Mouse (Mus musculus): ENCODE results near the gene Ugt1a8. TPM values are rescaled to one million over a fixed set of nuclear protein-coding genes. Genes with fewer than 3 reads are reported as not detected.
A peak's percentile ranks its signal among the peaks of the same experiment; 100 is the strongest.

The Ugt1a8 gene
- total and polyA plus RNA-seq, 3 experiments, result not detected

DNA sequence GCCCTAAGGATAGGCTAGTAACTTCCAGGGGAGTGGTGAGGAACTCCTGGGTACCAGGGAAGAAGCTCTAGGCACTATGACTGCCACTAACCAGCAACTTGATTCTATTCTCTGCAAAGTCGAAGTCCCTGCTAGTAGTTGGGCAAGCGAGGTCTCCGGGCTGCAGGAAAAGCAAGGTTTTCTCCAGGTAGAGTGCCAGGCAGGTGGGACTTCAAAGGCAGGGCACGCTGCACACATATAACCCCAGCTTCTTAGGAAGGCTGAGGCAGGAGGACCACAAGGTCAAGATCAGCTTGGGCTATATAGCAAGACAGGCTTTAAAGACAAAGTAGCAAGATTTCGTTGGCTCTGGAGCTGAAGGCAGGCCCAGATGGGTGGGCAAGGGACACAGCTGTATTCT is 176.2 kb downstream of the Ugt1a8 start:
- H3K9me3 ChIP-seq (replicated peaks), result no peaks in the 10 kb centered on the region
- H3K4me3 ChIP-seq (ENCODE audit: low read depth, low read length), result no peak overlapping the region
- peaks cover 98% of the 10 kb centered on the region for H3K36me3 ChIP-seq (replicated peaks)
- DNase-seq (ENCODE audit: low spot score) (no peak), ATAC-seq (ENCODE audit: extremely low read depth, insufficient number of reproducible peaks, low FRiP score, poor library complexity, severe bottlenecking) (no peak)
- H3K4me1 ChIP-seq (ENCODE audit: insufficient read depth, low read depth, low read length), result peaks cover 22% of the 10 kb centered on the region
- no peak for TF ChIP-seq GATA1 (IDR thresholded peaks at IDR 0.05; ENCODE audit: borderline replicate concordance, low read length)
- TF ChIP-seq GATA2 (IDR thresholded peaks at IDR 0.05; ENCODE audit: borderline replicate concordance, low read depth, low read length), result no peak
- TF ChIP-seq CTCF (IDR thresholded peaks at IDR 0.05; ENCODE audit: low read depth, low read length), result no peak
- TF ChIP-seq POLR2AphosphoS5 (IDR thresholded peaks at IDR 0.05; ENCODE audit: insufficient replicate concordance, low read depth, low read length), result no peak; the same call in 1 of the 2 replicates
- no peak for TF ChIP-seq TAL1 (conservative IDR thresholded peaks at IDR 0.05; ENCODE audit: low read depth, low read length)
- no peaks in the 10 kb centered on the region for H3K27me3 ChIP-seq (ENCODE audit: insufficient read depth, low read length)

- Histone ChIP-seq H3K27me3 (ENCODE audit: insufficient read depth, low read length) (no peaks in the 10 kb centered on the region), H3K4me1 (ENCODE audit: insufficient read depth, low read depth, low read length) (peaks cover 24% of the 10 kb centered on the region), H3K36me3 (replicated peaks) (peaks cover 100% of the 10 kb centered on the region), H3K9me3 (replicated peaks) (no peaks in the 10 kb centered on the region), H3K4me3 (ENCODE audit: low read depth, low read length) (no peak overlapping the region)
- DNase-seq (ENCODE audit: low spot score), result no peak
- no peak for ATAC-seq (ENCODE audit: extremely low read depth, insufficient number of reproducible peaks, low FRiP score, poor library complexity, severe bottlenecking)
- no peak for TF ChIP-seq CTCF (IDR thresholded peaks at IDR 0.05; ENCODE audit: low read depth, low read length)
- TF ChIP-seq POLR2AphosphoS5 (IDR thresholded peaks at IDR 0.05; ENCODE audit: insufficient replicate concordance, low read depth, low read length), result no peak
- TF ChIP-seq GATA2 (IDR thresholded peaks at IDR 0.05; ENCODE audit: borderline replicate concordance, low read depth, low read length), result no peak
- no peak for TF ChIP-seq TAL1 (conservative IDR thresholded peaks at IDR 0.05; ENCODE audit: low read depth, low read length)
Observed at GRCm38 (mm10) chr1:88264237-88264868, 176.7 kb downstream of the Ugt1a8 start.

DNA sequence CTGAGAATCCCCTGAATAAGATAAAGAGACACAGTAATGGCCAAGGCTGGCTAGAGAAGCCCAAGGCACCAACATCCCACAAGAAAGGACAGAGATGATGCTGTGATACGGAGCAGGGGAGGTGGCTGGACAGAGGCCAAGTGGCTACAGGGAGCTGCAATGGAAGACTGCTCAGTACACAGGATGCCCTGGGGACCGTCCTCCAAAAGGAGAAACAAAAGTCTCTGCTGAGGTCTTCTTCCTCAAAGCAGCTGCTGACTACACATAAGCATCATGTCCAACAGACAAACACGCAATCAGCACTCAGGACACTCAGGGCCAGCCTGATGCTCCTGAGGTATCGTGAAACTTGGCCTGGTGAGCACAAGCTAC is 177.2 kb downstream of the Ugt1a8 start:
- DNase-seq (ENCODE audit: low spot score) (no peak), ATAC-seq (ENCODE audit: extremely low read depth, insufficient number of reproducible peaks, low FRiP score, poor library complexity, severe bottlenecking) (no peak)
- no peak overlapping the region for H3K4me3 ChIP-seq (ENCODE audit: low read depth, low read length)
- H3K4me1 ChIP-seq (ENCODE audit: insufficient read depth, low read depth, low read length), result peaks cover 25% of the 10 kb centered on the region
- no peaks in the 10 kb centered on the region for H3K9me3 ChIP-seq (replicated peaks)
- TF ChIP-seq POLR2AphosphoS5 (IDR thresholded peaks at IDR 0.05; ENCODE audit: insufficient replicate concordance, low read depth, low read length), result no peak
- no peak for TF ChIP-seq CTCF (IDR thresholded peaks at IDR 0.05; ENCODE audit: low read depth, low read length)
- no peak for TF ChIP-seq GATA1 (IDR thresholded peaks at IDR 0.05; ENCODE audit: borderline replicate concordance, low read length)
- no peak for TF ChIP-seq TAL1 (conservative IDR thresholded peaks at IDR 0.05; ENCODE audit: low read depth, low read length)
- TF ChIP-seq GATA2 (IDR thresholded peaks at IDR 0.05; ENCODE audit: borderline replicate concordance, low read depth, low read length), result no peak
- H3K27me3 ChIP-seq (ENCODE audit: insufficient read depth, low read length), result no peaks in the 10 kb centered on the region
- peaks cover 100% of the 10 kb centered on the region for H3K36me3 ChIP-seq (replicated peaks)

DNA sequence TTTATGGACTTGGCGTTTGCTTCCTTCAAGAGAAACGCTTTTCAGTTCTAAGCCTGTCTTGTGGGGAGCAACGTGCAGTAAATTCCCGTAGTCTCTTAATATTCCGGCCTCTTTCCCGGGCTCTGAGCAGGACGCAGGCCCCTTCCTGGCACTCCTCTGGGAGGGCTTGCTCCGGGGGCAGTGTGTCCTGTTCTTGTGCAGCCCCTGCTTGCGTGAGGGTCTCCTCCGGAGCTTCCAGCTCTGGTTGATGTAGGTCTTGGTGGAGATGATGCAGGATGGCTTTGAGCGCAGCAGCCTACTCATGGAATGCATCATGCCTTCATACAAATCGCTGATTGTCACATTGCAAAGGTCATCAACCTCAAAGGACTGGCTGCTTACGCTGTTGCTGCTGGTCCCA is 178.5 kb downstream of the Ugt1a8 start:
- H3K4me1 ChIP-seq (ENCODE audit: insufficient read depth, low read depth, low read length), result peaks cover 25% of the 10 kb centered on the region
- no peak for TF ChIP-seq GATA1 (IDR thresholded peaks at IDR 0.05; ENCODE audit: borderline replicate concordance, low read length)
- TF ChIP-seq CTCF (IDR thresholded peaks at IDR 0.05; ENCODE audit: low read depth, low read length), result 0 out of 2 replicates have a peak, but pooled peaks have one; percentile 7
- peak; percentile 61; the same call in 1 of the 2 replicates for TF ChIP-seq POLR2AphosphoS5 (IDR thresholded peaks at IDR 0.05; ENCODE audit: insufficient replicate concordance, low read depth, low read length)
- ATAC-seq (ENCODE audit: extremely low read depth, insufficient number of reproducible peaks, low FRiP score, poor library complexity, severe bottlenecking), result no peak
- H3K27me3 ChIP-seq (ENCODE audit: insufficient read depth, low read length), result no peaks in the 10 kb centered on the region
- DNase-seq (ENCODE audit: low spot score), result no peak
- no peak overlapping the region for H3K4me3 ChIP-seq (ENCODE audit: low read depth, low read length)
- no peaks in the 10 kb centered on the region for H3K9me3 ChIP-seq (replicated peaks)
- H3K36me3 ChIP-seq (replicated peaks), result peaks cover 97% of the 10 kb centered on the region

GRCm38 (mm10) chr1:88267489-88267888 is 179.9 kb downstream of the Ugt1a8 start:
- DNase-seq (ENCODE audit: low spot score), result no peak
- Histone ChIP-seq H3K4me1 (ENCODE audit: insufficient read depth, low read depth, low read length) (peaks cover 17% of the 10 kb centered on the region; the same call in 1 of the 2 replicates), H3K27me3 (ENCODE audit: insufficient read depth, low read length) (no peaks in the 10 kb centered on the region), H3K9me3 (replicated peaks) (no peaks in the 10 kb centered on the region; the same call in 1 of the 2 replicates), H3K4me3 (ENCODE audit: low read depth, low read length) (no peak overlapping the region), H3K36me3 (replicated peaks) (peaks cover 97% of the 10 kb centered on the region)
- TF ChIP-seq TAL1 (conservative IDR thresholded peaks at IDR 0.05; ENCODE audit: low read depth, low read length) (no peak), POLR2AphosphoS5 (IDR thresholded peaks at IDR 0.05; ENCODE audit: insufficient replicate concordance, low read depth, low read length) (peak; percentile 29), CTCF (IDR thresholded peaks at IDR 0.05; ENCODE audit: low read depth, low read length) (no peak), GATA1 (IDR thresholded peaks at IDR 0.05; ENCODE audit: borderline replicate concordance, low read length) (no peak)
- ATAC-seq (ENCODE audit: extremely low read depth, insufficient number of reproducible peaks, low FRiP score, poor library complexity, severe bottlenecking), result no peak

DNA sequence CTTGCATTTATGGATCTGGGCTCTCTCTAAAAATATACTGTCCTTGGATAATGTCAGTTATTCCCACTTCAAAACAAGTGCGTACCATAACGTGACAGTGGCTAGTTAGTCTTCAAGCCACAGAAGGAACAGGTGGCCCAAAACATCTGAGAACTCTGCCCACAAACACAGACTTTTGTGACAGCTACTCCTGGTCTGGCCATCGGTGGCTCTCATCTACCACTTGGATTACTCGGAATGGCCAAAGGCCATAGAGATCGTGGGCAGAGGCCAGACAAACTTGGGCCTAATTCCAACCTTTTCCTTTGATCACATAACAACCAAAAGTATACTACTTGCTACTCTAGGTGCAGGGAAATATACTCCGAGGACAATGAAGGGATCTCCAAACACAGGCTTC is 180.5 kb downstream of the Ugt1a8 start:
- Histone ChIP-seq H3K36me3 (replicated peaks) (peaks cover 97% of the 10 kb centered on the region), H3K4me1 (ENCODE audit: insufficient read depth, low read depth, low read length) (peaks cover 12% of the 10 kb centered on the region; the same call in 1 of the 2 replicates), H3K27me3 (ENCODE audit: insufficient read depth, low read length) (no peaks in the 10 kb centered on the region), H3K4me3 (ENCODE audit: low read depth, low read length) (no peak overlapping the region), H3K9me3 (replicated peaks) (no peaks in the 10 kb centered on the region; the same call in 1 of the 2 replicates)
- no peak for TF ChIP-seq GATA2 (IDR thresholded peaks at IDR 0.05; ENCODE audit: borderline replicate concordance, low read depth, low read length)
- TF ChIP-seq CTCF (IDR thresholded peaks at IDR 0.05; ENCODE audit: low read depth, low read length), result no peak
- TF ChIP-seq GATA1 (IDR thresholded peaks at IDR 0.05; ENCODE audit: borderline replicate concordance, low read length), result no peak
- TF ChIP-seq TAL1 (conservative IDR thresholded peaks at IDR 0.05; ENCODE audit: low read depth, low read length), result no peak
- TF ChIP-seq POLR2AphosphoS5 (IDR thresholded peaks at IDR 0.05; ENCODE audit: insufficient replicate concordance, low read depth, low read length), result no peak; the same call in 1 of the 2 replicates
- no peak for ATAC-seq (ENCODE audit: extremely low read depth, insufficient number of reproducible peaks, low FRiP score, poor library complexity, severe bottlenecking)
- no peak for DNase-seq (ENCODE audit: low spot score)

Other genes with a start within 250 kb of the Ugt1a8 start
- gene Dgkd, start 234.5 kb upstream of the Ugt1a8 start, total RNA-seq (2014; fragmentation: Nextera tagmentation), result 58.8 and 61.5 TPM in 2 replicates
- 57.3 and 60.6 TPM in 2 replicates for gene Dgkd, start 234.5 kb upstream of the Ugt1a8 start, total RNA-seq (2017)
- 15.2 and 20.2 TPM in 2 replicates for gene Dgkd, start 234.5 kb upstream of the Ugt1a8 start, polyA plus RNA-seq (2012)
- 104 and 109 TPM in 2 replicates for gene Usp40, start 79.3 kb upstream of the Ugt1a8 start, total RNA-seq (2014; fragmentation: Nextera tagmentation)
- gene Usp40, start 79.3 kb upstream of the Ugt1a8 start, total RNA-seq (2017), result 43.5 and 43.7 TPM in 2 replicates
- 2.4 and 4.2 TPM in 2 replicates for gene Usp40, start 79.3 kb upstream of the Ugt1a8 start, polyA plus RNA-seq (2012)
- not detected in 2 replicates for gene Ugt1a10, start 32.4 kb upstream of the Ugt1a8 start, total RNA-seq (2014; fragmentation: Nextera tagmentation)
- 0.05 TPM in 1 of 2 replicates, not detected in the other for gene Ugt1a10, start 32.4 kb upstream of the Ugt1a8 start, total RNA-seq (2017)
- gene Ugt1a10, start 32.4 kb upstream of the Ugt1a8 start, polyA plus RNA-seq (2012), result not detected in 2 replicates
- not detected in 2 replicates for gene Ugt1a9, start 17.0 kb upstream of the Ugt1a8 start, total RNA-seq (2014; fragmentation: Nextera tagmentation)
- gene Ugt1a9, start 17.0 kb upstream of the Ugt1a8 start, total RNA-seq (2017), result 0.17 and 0.27 TPM in 2 replicates
- not detected in 2 replicates for gene Ugt1a9, start 17.0 kb upstream of the Ugt1a8 start, polyA plus RNA-seq (2012)
- 0.30 and 0.63 TPM in 2 replicates for gene Ugt1a7c, start 7.2 kb downstream of the Ugt1a8 start, total RNA-seq (2014; fragmentation: Nextera tagmentation)
- 3.9 and 4.5 TPM in 2 replicates for gene Ugt1a7c, start 7.2 kb downstream of the Ugt1a8 start, total RNA-seq (2017)
- gene Ugt1a7c, start 7.2 kb downstream of the Ugt1a8 start, polyA plus RNA-seq (2012), result 0.08 and 0.18 TPM in 2 replicates
- gene Ugt1a6b, start 15.4 kb downstream of the Ugt1a8 start, total RNA-seq (2014; fragmentation: Nextera tagmentation), result not detected in 2 replicates
- 0.27 and 0.41 TPM in 2 replicates for gene Ugt1a6b, start 15.4 kb downstream of the Ugt1a8 start, total RNA-seq (2017)
- gene Ugt1a6b, start 15.4 kb downstream of the Ugt1a8 start, polyA plus RNA-seq (2012), result not detected in 2 replicates
- 0.60 TPM in 1 of 2 replicates, not detected in the other for gene Ugt1a6a, start 47.0 kb downstream of the Ugt1a8 start, total RNA-seq (2014; fragmentation: Nextera tagmentation)
- 0.23 and 0.98 TPM in 2 replicates for gene Ugt1a6a, start 47.0 kb downstream of the Ugt1a8 start, total RNA-seq (2017)
- not detected in 2 replicates for gene Ugt1a6a, start 47.0 kb downstream of the Ugt1a8 start, polyA plus RNA-seq (2012)
- not detected in 2 replicates for gene Ugt1a5, start 78.2 kb downstream of the Ugt1a8 start, total RNA-seq (2014; fragmentation: Nextera tagmentation)
- gene Ugt1a5, start 78.2 kb downstream of the Ugt1a8 start, total RNA-seq (2017), result 0.05 TPM in 1 of 2 replicates, not detected in the other
- gene Ugt1a5, start 78.2 kb downstream of the Ugt1a8 start, polyA plus RNA-seq (2012), result not detected in 2 replicates
- gene Ugt1a2, start 112.8 kb downstream of the Ugt1a8 start, total RNA-seq (2014; fragmentation: Nextera tagmentation), result not detected in 2 replicates
- 0.05 TPM in 1 of 2 replicates, not detected in the other for gene Ugt1a2, start 112.8 kb downstream of the Ugt1a8 start, total RNA-seq (2017)
- gene Ugt1a2, start 112.8 kb downstream of the Ugt1a8 start, polyA plus RNA-seq (2012), result not detected in 2 replicates
- not detected in 2 replicates for gene Dnajb3, start 118.0 kb downstream of the Ugt1a8 start, total RNA-seq (2014; fragmentation: Nextera tagmentation)
- gene Dnajb3, start 118.0 kb downstream of the Ugt1a8 start, total RNA-seq (2017), result 0.16 TPM in 1 of 2 replicates, not detected in the other
- not detected in 2 replicates for gene Dnajb3, start 118.0 kb downstream of the Ugt1a8 start, polyA plus RNA-seq (2012)
- gene Ugt1a1, start 124.1 kb downstream of the Ugt1a8 start, total RNA-seq (2014; fragmentation: Nextera tagmentation), result not detected in 2 replicates
- gene Ugt1a1, start 124.1 kb downstream of the Ugt1a8 start, total RNA-seq (2017), result 0.06 and 0.22 TPM in 2 replicates
- gene Ugt1a1, start 124.1 kb downstream of the Ugt1a8 start, polyA plus RNA-seq (2012), result not detected in 2 replicates
- gene Mroh2a, start 139.2 kb downstream of the Ugt1a8 start, total RNA-seq (2014; fragmentation: Nextera tagmentation), result not detected in 2 replicates
- 0.23 and 0.49 TPM in 2 replicates for gene Mroh2a, start 139.2 kb downstream of the Ugt1a8 start, total RNA-seq (2017)
- not detected in 2 replicates for gene Mroh2a, start 139.2 kb downstream of the Ugt1a8 start, polyA plus RNA-seq (2012)
- 230 and 327 TPM in 2 replicates for gene Hjurp, start 189.8 kb downstream of the Ugt1a8 start, total RNA-seq (2014; fragmentation: Nextera tagmentation)
- gene Hjurp, start 189.8 kb downstream of the Ugt1a8 start, total RNA-seq (2017), result 187 and 221 TPM in 2 replicates
- 42.0 and 52.9 TPM in 2 replicates for gene Hjurp, start 189.8 kb downstream of the Ugt1a8 start, polyA plus RNA-seq (2012)
- gene Trpm8, start 189.8 kb downstream of the Ugt1a8 start, total RNA-seq (2014; fragmentation: Nextera tagmentation), result not detected in 2 replicates
- gene Trpm8, start 189.8 kb downstream of the Ugt1a8 start, total RNA-seq (2017), result under 0.01 TPM in 1 of 2 replicates, not detected in the other
- gene Trpm8, start 189.8 kb downstream of the Ugt1a8 start, polyA plus RNA-seq (2012), result not detected in 2 replicates

Data from G1E (cell line).